Mouse (Mus musculus): ENCODE data around the gene Ubiad1. TPM values are rescaled to one million over a fixed set of nuclear protein-coding genes. Genes with fewer than 3 reads are reported as not detected.

Ubiad1 gene
- total RNA-seq, 4 experiments from 2014 or later: 7.9 to 10.3 (median 8.9) TPM

DNA sequence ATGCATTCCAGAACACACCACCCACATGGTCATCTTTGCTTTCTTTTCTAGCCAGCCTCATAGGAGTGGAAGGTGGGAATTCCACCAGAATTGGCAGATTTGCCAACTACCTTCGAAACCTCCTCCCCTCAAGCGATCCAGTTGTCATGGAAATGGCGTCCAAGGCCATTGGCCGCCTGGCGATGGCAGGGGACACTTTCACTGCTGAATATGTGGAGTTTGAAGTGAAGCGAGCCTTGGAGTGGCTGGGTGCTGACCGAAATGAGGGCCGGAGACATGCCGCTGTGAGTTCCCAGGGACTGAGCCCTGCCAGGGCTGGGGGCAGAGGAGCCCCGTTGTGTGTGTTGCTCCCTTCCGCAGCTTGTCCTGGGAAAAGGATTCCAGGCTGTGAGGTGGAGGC, 9.1 kb upstream of the Ubiad1 start:
- no peak for DNase-seq (ENCODE audit: low spot score in 2 of 2)

DNA sequence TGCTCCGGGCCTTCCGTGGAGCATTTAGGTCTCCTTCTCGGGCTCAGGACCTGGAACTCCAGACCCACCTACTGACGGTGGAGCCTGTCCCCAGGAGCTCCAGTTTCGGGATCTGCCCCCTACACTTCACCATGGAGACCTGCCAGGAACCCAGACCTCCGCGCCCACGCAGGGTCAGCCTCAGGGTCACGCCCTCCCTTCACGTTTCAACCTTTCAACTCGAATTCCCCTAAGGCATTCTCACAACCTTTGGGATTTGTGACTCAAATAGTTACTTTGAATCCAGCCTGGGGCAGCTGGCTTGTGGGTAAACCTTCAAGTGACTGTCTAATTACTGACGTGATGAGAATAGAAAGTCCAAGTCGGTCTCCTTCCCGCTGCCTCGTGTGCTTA, 4.3 kb upstream of the Ubiad1 start:
- DNase-seq (ENCODE audit: low spot score in 2 of 2): peak in 1 of 2 experiments; percentile 15

DNA sequence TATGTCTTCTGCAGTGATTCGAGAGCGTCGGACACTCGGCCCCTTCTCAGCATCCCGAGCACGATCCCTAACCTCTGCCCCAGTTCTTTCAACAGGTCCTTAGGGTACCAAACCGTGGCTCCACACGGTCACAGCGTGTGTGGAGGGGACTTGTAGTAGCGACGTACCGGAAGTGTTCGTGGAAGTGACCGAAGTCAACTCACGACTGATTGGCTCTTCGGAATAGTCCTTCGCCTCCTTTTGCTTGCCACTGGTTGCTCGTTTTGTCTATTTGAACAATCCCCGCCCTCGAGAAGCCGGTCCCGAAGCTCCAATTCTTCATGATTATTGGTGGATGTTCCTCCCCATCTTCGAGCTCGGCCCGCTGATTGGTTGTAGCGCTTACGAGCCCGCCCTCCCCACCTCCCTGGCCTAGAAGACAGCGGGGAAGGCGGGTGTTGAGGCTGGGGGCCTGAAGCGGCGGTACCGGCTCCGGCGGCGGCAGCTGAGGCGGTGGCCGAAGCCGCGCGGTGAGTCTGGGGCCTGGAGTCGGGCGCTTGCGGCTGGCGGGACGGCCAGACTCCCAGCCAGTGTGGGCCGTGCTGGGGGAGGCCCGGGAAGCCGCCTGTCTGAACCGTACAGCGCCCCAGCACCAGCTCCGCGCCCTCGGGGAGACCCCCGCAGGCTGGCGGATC, 3.7 kb upstream of the Ubiad1 start, which contains the start of gene Mtor:
Gene Mtor, plus strand, starts transcription at position 433 of the 674 bp plus-strand sequence.
- DNase-seq (ENCODE audit: low spot score in 2 of 2): peak; percentile 81 to 97

DNA sequence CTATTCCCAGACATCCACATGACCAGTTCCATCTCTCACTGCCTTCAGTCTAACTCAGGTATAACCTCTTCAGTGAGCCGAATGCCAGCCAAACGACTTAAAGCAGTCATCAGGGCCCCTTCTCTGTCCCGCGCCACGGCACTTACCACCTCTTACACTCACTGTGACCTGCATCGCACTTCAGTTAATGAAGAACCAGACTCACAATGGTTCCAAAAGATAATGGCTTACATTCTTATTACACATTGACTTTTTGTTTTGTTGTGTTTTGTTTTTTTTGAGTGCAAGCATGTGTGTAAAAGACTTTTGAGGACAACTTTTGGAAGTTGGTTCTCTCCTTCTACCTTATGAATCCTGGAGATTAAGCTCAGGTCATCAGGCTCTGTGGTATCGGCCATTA, 2.0 kb downstream of the Ubiad1 start:
- no peak for DNase-seq (ENCODE audit: low spot score in 2 of 2)

DNA sequence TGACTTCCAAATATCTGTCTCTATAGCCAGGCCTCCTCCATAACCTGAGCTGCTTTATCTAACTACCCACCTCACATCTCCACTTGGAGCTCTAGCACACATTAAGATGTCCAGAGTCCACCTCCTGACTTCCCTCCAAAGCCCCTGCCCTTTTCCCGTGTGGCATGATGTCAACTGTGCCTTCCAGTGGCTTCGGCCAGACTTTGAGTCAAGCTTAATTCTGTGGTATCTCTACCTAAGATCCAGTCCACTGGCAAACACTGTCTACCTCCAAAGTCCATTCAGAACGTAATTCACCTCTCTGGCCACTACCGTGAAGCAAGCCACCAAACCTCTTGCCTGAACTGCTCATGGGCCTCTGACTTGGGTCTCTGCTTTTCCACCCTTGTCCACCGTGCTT, 2.6 kb downstream of the Ubiad1 start:
- DNase-seq (ENCODE audit: low spot score in 2 of 2): no peak

DNA sequence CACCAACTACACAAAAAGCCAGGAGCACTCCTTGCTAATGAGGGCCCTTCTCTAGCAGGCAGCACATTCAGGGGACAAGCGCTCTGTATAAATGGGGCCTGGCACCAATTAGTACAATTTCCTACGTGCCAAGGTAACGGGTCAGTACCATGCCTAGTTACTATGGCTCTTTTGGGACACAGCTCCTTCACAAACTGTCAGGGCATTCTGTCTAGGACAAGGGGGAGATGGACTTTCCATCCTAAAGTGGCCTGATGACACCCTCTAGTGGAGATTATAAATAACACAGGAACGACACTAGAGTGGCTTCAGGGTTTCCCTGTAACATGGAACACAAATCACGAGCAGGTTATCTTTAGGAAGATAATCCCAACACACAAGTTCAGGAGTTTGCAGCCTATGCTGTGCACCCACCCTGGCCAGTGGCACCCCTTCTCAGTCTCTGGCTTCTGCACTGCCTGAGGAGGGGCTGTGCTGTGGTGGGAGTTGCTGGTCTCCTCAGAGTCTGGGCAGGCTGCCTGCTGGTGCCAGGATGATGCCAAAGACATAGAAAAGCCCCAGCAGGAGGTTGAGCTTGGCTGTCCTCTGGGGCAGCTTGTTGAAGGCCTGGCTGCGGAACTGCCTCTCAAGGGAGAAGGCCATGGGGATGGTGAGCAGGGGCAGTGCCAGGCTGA, 8.8 kb downstream of the Ubiad1 start:
- peak in 1 of 2 experiments; percentile 52 for DNase-seq (ENCODE audit: low spot score in 2 of 2)

DNA sequence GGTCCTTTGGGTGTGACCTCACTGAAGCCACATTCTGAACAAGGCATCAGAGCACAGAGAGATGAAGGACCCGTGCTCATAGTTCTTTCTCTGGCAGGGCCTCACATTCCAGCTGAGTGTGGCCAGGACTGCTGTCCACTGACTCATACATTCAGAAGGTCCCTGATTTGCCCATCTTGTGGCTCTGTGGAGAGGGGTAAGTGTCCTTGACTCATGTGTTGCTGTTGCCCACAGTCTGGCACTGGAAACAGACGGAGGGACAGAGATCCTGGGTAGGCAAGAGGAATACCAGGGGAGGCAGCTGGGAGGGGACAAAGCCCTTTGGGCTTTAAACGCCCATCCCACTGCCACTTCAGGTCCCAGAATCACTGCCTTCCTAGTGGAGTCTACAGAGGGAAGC, 9.5 kb downstream of the Ubiad1 start:
- no peak for DNase-seq (ENCODE audit: low spot score in 2 of 2)

DNA sequence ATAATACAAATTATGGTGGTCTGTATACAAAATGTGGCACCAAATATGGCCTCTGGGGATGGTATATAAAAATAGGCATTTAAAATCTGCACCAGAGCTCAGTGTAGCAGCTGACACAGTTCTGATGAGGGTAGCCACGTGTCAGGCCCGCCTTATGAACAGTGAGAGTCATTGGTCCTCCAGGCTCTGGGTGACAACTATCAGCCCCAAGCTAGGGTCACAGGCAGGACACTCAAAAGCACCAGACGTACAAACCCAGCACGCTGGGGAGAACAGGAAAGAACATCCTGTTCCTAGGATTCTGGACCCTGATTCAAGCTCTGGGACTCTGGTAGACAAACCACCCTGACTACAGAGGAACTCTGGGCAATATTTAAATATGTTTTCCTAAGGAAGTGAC, 10.0 kb downstream of the Ubiad1 start:
- DNase-seq (ENCODE audit: low spot score in 2 of 2): no peak

DNA sequence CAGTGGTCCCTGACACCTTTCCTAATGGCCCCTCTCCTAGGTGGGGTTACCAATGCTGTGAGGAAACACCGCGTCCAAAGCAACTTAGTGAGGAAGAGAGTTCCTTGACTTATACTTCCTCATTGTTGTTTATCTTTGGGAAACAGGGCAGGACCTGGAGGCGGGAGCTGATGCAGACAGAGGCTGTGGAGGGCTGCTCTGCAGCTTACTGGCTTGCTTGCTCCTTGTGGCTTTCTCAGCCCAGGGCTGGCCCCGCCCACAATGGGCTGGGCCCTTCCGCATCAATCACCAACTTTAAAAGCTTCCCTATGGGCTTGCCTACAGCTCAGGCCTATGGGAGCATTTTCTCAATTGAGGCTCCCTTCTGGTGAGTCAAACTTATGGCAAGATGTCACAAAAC, 10.8 kb downstream of the Ubiad1 start:
- no peak for DNase-seq (ENCODE audit: low spot score in 2 of 2)

DNA sequence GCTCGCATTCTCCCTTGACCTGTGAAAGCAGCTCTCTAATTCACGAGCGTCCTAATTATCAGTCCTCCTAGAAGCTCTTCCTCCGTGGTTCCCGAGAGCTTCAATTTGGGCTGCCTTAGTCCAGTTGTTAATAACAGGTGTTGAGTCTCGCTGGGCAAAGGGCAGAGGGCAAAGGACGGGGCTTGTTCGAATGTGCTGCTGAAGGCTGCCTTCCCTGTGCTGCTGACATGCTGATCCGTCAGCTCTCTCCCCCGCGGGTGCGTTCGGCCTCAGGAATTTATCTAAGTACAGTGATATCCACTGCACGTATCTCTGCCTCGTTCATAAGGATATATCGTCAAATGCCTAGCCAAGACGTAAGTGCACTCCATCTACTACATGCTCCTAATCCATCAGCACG, 11.2 kb downstream of the Ubiad1 start:
- DNase-seq (ENCODE audit: low spot score in 2 of 2): no peak

DNA sequence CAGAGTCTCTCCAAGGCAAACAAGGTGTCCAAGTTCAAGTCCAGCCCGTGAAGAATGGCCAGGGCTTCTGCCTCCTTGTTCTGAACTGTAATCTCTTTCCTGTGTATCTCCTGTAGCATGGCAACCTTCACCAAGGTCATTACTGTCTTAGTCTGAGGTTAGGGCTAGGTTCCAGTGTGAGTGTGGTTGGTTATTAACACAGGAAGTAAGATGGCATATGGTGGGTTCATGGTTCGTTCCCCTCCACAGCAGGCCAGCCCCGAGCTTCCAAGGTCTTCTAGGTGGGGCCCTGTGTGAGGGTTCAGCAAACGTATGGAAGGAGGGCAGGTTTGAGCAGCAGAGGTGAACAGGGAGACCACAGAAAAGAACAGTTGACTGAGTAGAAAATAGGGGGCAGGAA, 12.1 kb downstream of the Ubiad1 start:
- no peak for DNase-seq (ENCODE audit: low spot score in 2 of 2)

DNA sequence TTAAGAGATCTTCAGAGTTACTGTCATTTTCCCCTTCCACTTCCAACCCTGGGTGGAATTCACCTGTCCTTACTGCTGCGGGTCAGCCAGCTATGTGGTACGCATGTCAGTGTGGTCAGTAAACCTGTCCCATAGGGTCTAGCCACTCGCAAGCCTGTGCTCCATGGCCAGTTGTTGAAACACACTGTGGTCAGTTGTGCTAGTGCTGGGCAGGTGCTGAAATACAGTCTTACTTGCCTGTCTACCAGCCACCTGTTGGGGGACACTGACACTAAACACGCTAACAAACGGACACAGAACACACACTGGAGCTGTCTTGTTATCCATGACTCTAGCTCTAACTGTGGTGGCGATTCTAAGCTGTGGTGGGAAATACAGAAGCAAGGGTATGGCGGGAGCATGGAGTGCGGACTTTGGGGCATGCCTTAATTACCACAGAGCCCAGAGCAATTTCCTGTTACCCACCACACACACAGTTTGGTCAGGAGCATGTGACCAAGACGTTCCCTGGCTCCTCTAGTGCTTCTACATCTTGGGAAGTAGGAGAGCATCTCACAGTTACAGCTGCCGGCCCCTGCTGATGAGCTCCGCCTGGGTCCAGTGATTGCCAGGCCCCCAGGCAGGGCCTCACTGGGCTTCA, 13.6 kb downstream of the Ubiad1 start:
- DNase-seq (ENCODE audit: low spot score in 2 of 2): no peak

DNA sequence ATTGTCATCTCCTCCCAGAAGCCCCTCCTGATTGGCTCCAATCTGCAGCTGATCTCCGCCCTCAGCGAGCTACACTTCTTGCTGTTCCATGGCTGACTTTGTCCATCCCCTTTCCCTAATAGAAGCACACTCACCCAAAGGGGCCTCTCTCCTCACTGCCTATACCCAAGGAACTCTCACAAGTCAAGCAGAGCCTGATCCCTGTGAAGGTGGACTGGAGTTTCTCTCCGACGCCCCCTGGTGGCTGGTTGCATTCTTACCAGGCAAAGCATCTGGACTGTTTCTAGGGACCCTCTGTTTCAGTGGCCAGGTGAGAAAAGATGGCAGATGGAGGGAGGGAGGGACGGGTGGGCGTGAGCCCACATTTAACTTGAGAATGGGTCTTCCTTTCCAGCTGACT, 14.9 kb downstream of the Ubiad1 start:
- DNase-seq (ENCODE audit: low spot score in 2 of 2): peak in 1 of 2 experiments; percentile 59

DNA sequence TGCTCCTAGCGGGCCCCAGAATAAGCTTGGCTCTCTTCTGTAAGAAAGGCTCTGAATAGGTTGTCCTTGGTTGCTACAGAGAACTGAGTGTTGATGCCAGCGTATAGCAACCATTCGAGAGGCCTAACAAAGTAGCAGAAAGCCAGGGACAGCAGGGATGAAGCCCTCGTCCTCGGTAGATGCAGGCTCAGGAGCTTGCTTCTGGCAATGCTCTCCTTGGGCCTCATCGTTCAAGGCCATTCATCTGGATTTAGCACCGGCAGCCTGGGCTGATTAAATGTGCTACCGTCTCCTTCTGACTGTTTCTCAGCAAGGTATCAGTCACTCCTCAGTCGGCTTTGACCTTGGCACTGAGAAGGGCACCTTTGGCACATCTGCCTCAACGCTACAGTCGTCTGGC, 15.4 kb downstream of the Ubiad1 start:
- DNase-seq (ENCODE audit: low spot score in 2 of 2): no peak

DNA sequence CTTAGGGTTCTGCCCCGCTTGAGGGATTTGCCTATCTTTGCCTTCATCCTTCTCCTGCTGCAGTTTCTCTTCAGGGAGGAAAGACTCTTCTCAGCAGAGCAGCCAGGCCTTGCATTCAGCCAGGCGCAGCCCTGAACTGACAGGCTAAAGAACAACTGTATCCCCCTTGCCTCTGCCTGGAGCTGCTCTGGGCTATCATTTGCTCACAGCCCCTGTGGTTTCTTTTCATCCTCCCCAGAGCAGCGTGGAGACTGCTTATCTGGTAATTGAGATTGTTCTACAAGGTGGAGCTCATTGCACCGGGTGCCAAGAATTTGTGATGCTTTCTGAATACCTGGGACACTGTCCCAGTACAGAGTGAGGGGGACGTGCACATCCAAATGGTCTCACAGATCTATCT, 16.0 kb downstream of the Ubiad1 start:
- DNase-seq (ENCODE audit: low spot score in 2 of 2): no peak

DNA sequence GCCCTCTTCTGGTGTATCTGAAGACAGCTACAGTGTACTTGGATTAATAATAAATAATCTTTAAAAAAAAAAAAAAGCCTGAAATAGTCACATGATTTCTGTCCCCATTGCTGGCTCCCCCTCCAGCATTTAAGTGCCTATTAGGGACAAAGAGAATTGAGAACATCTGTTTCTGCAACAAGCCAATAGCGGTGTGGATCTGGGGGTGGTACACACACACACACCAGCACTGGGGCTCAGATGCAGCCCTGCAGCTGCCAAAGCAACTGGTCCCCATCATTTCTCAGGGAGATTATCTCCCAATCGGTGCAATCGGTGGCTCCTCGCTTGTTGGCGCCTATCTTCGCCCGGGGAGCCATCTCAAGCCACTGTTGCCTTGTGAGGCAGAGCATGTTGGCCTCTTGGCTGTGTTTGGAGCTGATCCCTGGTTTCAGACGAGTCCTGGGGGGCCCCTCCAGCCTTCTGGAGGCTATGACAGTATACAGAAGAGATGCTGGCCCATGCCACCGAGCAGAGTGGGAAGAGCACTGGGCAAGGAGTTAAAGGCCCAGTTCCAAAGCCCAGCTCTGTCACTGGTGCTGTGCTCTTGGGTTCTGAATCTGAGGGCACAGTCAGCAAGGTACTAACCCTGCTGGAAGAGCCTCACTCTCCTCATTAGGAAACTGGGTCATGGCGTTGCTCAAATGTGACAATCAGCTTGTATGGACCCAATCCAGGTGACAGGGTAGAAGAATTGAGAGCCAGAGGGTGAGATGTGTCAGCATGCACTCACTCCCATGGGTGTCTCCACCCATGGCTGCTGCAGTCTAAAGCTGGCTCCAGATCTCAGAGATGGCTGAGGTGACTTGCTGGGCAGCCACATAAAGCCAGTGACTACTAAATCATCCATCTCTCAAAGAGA, 17.4 kb downstream of the Ubiad1 start:
- no peak for DNase-seq (ENCODE audit: low spot score in 2 of 2)

DNA sequence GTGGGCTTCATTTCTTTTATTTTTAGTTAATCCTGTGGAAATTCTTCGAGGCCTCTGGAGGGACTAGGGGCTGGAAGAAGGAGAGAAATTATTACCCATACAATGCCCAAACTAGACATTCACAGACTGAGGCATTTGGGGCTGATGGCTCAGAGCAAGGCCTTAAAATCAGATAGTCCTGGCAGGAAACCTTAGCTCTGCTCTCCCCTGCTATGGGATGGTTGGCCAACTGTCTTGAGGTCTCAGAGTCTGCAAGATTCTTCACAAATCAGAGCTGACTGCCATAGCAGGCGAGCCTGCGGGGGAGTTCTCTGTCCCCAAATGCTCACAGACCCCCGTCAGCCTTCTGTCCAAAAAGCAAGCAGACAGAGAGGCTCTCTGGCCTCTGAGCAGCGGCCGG, 27.0 kb downstream of the Ubiad1 start:
- DNase-seq (ENCODE audit: low spot score in 2 of 2): no peak

DNA sequence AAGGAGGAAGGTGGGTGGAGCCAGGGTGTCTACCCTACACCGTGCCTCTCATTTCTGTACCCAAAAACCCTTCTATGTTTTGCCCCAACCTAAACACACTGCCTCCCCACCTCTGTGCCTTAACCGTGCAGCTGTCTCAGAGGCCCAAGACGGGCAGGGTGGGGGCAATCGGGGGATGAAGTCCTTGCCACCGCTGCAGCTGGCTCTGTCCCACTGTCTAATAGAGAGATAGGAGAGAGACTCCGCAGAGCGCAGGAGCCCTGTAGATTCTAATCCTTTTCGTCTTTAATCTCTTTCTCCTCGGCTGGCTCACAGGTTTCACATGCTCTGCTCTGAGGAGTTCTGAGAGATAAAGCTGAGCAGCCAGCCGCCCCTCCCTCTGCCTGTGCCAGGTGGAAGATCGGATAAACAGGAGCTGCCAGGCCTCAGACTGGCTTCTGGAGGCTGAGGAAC, 27.5 kb downstream of the Ubiad1 start:
- DNase-seq (ENCODE audit: low spot score in 2 of 2): no peak

DNA sequence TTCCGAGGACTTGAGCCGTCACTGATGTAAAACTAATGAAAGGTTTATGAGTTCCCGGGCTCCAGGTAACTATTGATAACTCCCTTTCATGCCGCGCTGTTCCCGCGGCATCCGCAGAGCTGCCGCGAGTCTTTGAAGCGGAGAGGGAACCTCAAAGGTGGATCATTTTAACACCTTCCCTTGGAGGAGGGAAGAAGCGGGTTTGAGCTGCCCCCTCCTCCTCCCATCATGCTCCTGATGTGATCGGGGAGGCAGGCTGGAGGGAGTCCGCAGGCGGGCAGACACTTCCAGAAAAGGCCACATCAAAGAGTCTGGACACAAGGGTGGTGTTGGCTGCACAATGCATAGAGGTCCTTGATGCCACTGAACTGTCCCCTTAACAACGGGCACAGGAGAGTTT, 29.0 kb downstream of the Ubiad1 start:
- DNase-seq (ENCODE audit: low spot score in 2 of 2): no peak

DNA sequence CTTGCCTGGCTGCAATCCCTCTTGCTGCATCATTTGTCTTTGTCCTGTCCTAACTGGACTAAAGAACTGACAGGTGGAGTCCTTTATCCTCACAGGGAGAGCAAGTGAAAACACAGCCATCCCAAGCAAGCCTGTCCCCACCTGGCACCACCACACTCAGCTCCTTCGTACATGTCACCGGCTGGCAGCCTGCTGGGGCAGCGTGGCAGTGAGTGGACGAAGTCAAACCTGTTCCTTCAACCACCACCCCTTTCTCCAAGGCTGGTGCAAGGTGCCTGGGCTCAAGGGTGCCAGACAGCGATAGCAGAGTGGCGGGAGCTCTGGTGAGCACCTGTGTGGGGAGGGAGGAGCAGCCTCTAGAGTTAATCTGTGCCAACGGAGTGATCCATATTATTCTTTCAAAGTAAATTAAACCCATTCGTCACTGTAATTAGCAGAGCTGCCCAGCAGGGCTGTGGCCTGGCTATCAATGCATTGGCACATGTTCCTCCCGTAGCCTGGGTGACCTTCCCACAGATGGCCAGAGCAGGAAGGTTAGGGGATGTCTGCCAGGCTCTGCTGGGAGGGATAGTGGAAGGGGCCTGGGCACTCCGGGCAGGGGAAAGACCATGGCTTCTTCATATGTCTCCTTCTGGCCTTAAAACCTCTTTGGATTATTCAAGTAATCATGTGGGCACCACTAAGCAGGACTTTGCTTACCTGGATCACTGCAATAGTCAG, 36.2 kb downstream of the Ubiad1 start:
- DNase-seq (ENCODE audit: low spot score in 2 of 2): no peak

DNA sequence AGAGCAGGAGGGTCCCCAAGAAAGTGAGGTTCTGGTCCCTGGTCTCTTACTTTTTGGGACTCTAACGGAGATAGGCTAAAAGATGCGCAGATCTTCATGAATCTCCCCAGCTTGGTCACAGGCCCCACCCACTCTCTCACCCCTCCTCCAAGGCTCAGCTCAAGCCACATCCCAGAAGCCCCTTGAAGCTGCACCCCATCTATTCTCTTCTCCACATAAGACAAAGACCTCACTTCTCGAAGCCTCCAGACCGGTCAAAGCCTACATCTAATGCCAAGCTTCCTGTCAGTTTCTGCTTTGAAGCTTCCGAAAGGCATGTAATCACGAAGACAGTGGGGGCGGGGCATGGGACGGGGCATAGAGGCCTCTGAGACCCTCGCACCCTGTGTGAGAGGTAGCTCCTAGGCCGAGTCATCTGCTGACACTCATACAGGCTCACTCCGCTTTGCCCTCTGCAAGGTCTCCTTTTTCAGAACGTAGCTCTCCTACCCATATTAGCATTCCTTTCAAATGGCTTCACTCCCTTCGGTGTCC, 39.2 kb downstream of the Ubiad1 start:
- DNase-seq (ENCODE audit: low spot score in 2 of 2): no peak

Data from left cerebral cortex, adult 8-10 months (tissue).